Mouse (Mus musculus): Measurements from ENCODE around the gene Taar4.

The Taar4 gene

DNA sequence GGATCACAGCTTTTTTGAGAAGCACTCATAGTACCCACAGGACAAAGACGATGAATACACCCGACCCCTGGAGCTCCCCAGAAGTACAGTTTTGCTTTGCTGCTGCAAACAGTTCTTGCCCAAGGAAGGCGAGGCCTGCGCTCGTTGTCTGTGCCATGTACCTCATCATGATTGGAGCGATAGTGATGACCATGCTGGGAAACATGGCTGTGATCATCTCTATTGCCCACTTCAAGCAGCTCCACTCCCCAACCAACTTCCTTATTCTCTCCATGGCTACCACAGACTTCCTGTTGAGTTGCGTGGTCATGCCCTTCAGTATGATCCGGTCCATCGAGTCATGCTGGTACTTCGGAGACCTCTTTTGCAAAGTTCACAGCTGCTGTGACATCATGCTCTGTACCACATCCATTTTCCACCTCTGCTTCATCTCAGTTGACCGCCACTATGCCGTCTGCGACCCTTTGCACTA, at the start of gene Taar4:
TSS of gene Taar4 (plus strand) at position 51 of the 472 bp plus-strand sequence.
- no peak for DNase-seq (ENCODE audit: low spot score in 2 of 2)

DNA sequence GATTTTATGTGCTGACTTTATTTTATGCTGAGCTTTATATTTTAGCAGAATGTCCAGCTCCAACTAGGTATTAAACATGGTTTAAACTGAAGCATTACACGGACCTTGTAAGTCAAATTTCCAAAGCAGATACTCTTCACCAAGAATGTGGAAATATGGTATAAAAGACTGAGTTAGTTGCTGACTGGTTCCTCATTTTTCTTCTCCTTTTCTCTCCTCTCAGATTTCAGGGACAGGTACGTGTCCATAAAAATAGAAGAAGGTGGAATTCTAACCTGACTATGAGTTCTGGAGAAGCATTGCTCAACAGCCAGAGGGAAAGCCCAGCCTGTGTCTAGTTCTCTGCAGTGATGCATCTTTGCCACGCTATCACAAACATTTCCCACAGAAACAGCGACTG, 40.2 kb upstream of the Taar4 start, which contains the start of gene Taar1:
TSS of gene Taar1 (plus strand) at position 301 of the 400 bp plus-strand sequence.
- no peak for DNase-seq (ENCODE audit: low spot score in 2 of 2)

DNA sequence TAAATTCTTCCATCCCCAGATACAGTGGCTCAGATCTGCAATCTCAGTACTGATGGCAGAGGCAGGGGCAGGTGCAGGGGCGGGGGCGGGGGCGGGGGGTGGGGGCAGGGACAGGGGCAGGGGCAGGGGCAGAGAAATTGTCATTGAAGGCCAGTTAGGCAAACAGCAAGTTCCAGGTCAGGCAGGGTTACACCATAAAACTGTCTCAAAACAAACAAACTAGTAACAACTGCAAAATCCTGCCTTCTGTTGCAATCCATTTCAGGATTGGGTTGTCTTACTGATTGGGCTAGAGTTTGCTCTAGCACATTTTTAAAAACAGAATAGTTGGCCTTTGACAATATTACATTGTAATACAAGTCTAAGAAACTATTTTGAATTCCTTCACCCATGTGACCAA, 37.8 kb upstream of the Taar4 start:
- DNase-seq (ENCODE audit: low spot score in 2 of 2): no peak

DNA sequence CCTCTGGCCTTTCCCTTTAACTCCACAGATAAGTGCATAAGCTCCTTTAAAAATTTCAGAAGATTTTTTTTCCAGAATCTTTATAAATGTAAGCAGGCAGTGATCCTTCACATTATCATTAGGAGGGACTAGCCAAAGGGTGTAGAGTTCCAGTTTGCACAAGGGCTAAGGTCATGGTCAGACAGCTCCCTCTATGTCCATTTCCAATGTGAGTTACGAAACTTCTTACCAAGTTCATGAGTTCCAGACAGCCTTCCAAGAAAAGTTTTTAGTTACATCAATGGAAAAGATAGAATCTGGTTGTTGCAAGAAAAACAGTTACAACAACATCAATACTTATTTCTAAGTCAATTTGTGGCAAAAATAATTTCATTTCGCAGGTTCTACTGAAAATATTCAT, 36.4 kb upstream of the Taar4 start:
- DNase-seq (ENCODE audit: low spot score in 2 of 2): no peak

DNA sequence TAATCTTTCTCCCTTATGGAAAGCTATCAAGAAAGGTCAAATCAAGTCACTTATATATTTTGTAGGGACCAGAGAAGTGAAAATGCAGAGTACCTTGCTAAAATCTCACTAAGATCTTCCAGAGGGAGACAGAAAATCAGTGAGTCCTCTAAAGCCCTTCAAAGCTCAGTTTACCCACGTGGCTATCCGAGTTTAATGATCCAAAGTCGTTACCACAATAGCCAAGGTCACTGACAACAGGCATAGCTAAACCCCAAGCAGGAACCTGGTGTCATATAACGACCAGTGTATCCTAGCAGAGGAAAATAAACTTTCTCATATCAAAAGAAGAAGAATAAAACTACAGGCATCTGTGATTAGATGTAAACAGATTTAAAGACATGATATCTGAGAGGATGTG, 22.7 kb upstream of the Taar4 start:
- DNase-seq (ENCODE audit: low spot score in 2 of 2): no peak

DNA sequence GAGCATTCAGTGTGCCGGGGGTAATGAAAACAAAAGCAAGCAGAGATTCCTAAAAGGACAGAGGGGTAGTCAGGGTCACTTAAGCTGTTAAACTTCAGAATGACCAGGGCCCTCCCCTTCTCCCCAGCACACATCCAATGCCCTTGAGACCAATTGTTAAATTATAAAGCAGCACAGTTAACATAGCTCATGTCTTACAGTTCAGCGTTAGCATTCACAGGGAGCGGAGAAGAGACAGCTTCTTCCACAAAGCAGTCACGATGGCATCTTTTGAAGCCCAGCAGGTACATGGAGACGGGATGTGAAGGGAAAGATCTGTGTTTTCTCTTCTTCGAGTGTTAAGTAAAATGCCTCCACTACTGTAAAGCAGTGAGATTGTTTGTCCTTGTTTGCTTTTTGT, 22.0 kb upstream of the Taar4 start, which contains the start of gene Taar2:
TSS of gene Taar2 (plus strand) at position 261 of the 400 bp plus-strand sequence.
- DNase-seq (ENCODE audit: low spot score in 2 of 2): no peak

DNA sequence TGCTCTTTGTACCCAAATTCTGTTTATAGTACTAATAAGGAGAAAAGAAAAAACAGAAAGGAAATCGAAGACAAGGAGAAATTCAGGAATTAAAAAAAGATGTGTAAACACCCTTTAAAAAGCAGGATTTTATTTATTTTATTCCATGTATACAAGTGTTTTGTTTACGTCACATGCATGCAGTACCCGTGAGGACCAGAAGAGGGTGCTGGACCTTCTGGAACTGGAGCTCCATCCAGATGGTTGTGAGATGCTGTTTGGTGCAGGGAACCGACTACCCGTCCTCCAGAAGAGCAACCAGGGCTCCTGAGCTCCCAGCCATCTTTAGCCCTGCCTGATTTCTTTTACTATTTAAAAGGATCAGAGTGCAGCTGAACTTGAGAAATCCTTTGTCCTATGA, 17.8 kb upstream of the Taar4 start:
- no peak for DNase-seq (ENCODE audit: low spot score in 2 of 2)

DNA sequence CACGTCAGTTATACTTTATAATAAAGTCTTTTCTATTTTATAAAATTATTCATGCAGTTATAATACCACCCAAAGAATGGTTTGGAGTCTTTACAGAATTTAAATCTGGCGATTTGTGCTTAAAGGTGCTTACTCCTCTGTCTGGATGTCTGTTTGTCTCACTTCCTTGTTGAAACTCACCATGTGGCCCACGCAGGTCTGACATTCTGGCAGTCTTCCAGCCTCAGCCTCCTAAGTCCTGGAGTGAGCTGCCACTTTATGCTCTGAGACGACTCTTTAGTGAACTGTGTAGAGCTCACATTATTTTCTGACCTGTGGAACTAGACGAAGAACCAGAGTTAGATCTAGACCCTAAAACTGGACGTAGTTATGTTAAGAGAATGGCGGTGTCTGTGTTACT, 12.3 kb upstream of the Taar4 start:
- no peak for DNase-seq (ENCODE audit: low spot score in 2 of 2)

DNA sequence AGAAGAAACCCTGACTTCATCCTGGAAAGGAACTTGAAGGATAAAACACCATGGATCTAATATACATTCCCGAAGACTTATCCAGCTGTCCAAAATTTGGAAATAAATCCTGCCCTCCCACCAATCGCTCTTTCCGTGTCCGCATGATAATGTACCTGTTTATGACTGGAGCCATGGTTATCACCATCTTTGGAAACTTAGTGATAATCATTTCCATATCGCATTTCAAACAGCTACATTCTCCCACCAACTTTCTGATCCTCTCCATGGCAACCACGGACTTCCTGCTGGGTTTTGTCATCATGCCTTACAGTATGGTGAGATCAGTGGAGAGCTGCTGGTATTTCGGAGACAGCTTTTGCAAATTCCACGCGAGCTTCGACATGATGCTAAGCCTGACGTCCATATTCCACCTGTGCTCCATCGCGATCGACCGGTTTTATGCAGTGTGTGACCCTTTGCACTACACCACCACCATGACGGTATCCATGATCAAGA, 10.7 kb upstream of the Taar4 start, which contains the start of gene Taar3:
TSS of gene Taar3 (plus strand) at position 51 of the 498 bp plus-strand sequence.
- peak; percentile 12 to 20 for DNase-seq (ENCODE audit: low spot score in 2 of 2)

DNA sequence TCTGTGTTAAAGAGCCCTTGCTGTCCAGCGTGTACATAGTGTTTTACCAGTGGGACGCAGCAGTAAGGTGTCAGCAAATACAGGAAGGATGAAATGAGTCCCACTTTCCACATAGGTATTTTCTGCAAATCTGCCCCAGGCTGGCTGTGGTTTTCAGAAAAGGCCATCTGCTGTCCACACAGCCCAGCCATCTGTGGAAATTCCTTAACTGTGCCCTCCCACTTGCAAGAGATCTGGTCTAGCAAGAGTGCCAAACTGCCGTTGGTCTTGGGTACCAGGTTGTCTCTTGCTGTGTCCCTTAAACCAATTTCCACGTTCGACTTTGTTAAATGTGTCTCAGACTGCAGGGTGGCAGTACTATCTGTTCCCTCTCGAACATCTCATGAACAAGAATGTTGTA, 8.6 kb upstream of the Taar4 start:
- DNase-seq (ENCODE audit: low spot score in 2 of 2): no peak

DNA sequence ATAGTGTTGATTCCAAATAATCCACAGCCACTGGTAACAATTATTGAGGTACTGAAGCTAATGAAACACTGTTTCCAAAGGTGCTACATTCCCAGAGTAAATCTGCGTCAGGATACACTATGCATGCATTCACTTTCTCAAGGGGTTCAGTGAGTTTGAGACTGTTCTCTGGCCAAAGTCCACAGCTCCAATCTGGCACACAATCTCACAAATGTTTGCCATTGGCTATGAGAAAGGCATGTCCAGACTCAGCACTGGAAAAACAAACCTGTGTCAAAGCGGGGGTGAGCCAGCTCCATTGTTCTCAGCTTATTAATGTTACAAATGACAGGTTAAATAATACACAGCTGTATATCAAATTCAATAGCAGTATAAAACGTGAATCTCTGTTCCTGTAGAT, 1.2 kb upstream of the Taar4 start:
- no peak for DNase-seq (ENCODE audit: low spot score in 2 of 2)

DNA sequence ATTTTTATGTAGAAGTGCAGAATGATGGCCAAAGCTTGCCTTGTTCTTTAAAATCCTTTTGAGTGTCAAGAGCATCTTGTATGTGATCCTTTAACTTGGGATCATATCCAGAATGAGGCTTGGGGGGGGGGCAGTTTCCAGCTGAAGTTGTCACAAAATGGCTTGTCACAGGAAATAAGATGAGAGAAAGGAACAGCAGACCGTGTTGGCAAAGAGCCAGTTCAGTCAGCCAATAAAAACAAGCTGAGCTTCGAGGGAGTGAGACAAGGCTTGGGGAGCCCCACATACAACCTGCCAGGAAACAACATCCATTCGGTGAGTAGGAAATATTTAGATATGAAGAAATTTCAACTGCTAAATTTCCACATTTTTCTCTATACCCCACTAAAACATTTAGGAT, 3.1 kb downstream of the Taar4 start:
- DNase-seq (ENCODE audit: low spot score in 2 of 2): no peak

DNA sequence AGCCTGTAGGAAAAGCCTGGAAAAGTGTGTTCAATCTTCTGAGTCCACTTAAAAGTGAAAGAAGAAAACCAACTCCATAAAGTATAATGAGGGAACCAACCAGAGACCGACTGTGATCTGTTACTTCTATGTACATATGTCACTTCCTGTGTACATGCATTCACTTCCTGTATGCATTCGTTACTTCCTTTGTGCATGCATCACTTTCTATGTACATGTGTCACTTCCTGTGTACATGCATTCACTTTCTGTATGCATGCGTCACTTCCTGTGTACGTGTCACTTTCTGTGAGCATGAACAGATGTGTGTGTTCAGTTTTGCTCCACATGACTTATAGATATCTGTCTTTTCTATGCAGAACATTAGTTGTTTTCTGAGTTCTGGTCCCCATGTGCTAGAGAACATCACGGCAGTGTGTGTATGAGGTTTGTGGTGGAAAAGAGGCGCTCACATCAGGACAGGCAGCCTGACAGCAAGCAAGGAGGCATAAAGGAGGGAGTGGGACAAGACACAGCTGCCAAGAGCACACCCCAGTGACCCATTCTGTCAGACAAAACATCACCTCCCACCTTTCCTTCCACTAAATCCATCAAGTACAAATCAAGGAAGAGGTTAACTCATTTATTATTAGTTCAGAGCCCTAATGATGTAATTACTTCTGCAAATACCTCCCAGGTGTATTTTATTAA, 4.8 kb downstream of the Taar4 start:
- DNase-seq (ENCODE audit: low spot score in 2 of 2): no peak

DNA sequence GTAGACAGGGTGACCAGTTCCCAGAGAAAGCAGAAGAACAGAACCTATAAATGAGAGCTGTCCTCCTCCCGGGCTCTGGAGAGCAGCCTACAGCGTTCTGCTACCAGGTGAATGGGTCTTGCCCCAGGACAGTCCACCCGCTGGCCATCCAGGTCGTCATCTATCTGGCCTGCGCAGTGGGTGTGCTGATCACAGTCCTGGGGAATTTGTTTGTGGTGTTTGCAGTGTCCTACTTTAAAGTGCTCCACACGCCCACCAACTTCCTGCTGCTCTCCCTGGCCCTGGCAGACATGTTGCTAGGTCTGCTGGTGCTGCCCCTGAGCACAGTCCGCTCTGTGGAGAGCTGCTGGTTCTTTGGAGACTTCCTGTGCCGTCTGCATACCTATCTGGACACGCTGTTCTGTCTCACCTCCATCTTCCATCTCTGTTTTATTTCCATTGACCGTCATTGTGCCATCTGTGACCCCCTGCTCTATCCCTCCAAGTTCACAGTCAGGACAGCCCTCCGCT, 10.4 kb downstream of the Taar4 start, which contains the start of gene Taar5:
TSS of gene Taar5 (plus strand) at position 51 of the 510 bp plus-strand sequence.
- no peak for DNase-seq (ENCODE audit: low spot score in 2 of 2)

DNA sequence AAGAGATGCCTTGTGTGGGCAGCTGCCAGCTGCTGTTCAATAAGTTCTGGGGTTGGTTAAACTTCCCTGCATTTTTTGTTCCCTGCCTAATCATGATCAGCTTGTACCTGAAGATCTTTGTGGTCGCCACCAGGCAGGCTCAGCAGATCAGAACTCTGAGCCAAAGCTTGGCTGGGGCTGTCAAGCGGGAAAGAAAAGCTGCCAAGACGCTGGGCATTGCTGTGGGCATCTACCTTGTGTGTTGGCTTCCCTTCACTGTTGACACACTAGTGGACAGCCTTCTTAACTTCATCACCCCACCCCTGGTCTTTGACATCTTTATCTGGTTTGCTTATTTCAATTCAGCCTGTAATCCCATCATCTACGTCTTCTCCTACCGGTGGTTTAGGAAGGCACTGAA, 11.0 kb downstream of the Taar4 start:
- no peak for DNase-seq (ENCODE audit: low spot score in 2 of 2)

DNA sequence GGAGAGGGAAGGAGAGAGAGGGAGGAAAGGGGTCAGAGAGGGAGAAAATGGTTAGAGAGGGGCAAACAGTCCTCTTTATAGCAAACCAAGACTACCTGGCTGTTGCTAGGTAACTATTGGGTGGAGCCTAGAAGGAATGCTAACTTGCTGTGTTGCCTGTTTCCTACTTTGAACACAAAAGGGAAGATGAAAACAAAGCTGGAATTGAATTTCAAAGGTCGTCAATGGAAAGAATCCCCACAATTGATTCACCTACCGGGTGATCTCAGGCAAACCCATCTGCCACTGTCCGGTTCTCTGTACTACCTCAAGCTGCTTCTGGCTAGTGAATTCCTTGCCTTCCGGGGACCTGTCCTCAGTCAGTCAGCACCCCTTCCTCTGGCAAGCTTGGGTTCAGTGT, 17.7 kb downstream of the Taar4 start:
- DNase-seq (ENCODE audit: low spot score in 2 of 2): no peak

DNA sequence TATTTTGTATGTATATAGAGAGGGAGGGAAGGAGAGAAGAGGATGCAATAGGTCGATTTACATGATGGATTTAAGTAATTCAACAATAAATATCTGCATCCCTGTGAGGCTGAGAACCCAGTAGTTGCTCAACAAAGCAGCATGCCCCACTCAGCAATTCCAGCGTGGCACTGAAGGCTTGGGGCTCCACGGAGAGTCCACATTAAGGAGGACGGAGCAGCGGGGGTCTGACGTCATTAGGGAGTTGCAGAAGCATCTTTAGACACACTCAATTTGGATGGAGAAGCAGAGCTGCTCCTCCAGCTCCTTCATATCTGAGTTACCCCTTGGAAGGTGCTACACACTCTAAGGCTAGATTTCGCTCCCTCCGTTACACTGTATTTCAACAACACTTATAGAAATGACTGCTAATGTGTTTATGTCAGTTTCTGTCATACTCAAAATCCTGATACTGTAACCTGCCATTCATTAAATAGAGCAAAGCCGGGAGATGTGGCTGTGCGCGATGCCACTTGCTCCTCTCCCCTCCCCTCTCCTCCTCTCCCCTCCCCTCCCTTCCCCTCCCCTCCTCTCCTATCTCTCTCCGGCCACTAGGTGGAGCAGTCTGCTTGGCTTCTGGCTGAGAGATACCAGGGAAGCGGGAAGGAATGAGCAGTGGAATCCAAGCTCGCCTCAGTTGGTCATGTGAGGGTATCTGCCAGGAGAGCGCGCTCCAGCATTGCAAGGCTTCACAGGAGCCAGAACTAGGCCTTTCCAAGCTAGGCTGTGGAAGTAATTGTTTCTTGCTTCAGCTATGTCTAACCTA, 18.8 kb downstream of the Taar4 start:
- DNase-seq (ENCODE audit: low spot score in 2 of 2): peak; percentile 70 to 80

DNA sequence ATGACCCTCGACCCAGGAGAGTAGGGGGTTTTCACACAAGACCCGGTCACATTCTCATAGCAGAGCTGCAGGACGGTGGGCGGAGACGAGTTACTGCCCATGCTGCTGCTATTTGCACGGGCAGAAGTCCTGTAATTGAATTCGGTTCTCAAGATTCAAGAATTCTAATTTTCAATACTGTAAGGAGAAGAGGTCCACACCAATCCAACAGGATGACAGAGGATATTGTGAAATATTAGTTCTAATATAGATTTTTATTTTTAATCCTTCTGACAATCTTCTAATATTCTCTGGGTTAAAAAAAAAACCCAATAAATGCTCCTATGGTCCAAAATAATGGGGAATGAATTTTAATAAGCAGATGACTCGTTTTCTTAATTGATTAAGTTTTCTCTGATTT, 25.3 kb downstream of the Taar4 start, which contains the start of gene Taar6:
TSS of gene Taar6 (minus strand) at position 101 of the 400 bp plus-strand sequence.
- no peak for DNase-seq (ENCODE audit: low spot score in 2 of 2)

DNA sequence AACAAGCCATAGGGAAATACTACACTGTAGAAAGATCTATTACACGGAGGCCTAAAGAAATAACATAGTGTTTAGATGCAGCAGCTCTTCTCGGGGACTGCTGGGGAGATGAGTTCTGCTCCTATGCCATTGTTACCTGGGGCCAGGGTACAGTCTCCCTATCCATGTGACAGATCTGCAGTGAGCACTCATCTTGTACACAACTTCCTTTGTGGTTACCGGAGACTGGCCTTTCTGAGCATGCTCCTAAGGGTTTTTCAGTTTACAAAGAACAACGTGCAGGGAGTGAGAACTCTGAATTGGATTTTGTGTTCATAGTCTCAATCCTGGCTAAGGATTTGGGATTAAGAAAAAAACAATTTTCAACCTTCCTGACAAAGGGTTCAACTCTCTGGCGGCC, 26.1 kb downstream of the Taar4 start:
- DNase-seq (ENCODE audit: low spot score in 2 of 2): no peak

DNA sequence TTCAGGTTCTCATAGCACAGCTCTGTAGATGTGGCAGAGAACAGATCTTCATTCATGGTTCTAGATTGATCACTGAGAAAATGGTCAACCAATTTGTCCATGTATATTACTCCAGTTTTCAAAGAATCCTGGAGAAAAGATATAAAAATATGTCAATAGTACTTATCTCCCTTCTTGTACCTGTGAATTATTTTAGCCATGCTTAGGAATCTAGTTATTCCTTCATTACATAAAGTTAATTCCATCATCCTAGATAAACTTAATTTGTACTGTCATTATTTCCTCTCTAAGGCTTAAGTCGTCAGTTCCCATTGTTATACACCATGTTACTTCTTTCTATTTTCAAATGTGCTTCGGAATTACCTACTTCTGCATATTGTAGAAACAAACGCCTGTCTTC, 33.1 kb downstream of the Taar4 start, which contains the start of gene Taar7a:
TSS of gene Taar7a (minus strand) at position 101 of the 400 bp plus-strand sequence.
- DNase-seq (ENCODE audit: low spot score in 2 of 2): no peak

DNA sequence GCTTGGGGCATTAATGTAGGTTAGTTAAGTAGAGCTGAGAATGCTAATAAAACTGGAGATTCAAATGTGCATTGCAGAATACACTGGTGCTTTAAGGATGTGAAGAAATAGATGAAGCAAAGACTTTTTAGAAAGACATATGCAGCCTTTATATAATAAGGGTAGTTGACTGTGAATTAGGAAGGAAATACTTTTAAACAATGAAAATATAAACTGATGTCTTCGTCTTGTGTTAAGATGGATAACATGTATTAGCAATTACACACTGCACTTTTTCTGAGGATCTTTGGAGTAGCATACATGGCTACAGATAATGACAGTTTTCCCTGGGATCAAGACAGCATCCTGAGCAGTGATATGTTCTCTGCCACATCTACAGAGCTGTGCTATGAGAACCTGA, 39.3 kb downstream of the Taar4 start, which contains the start of gene Taar7b:
TSS of gene Taar7b (plus strand) at position 301 of the 400 bp plus-strand sequence.
- DNase-seq (ENCODE audit: low spot score in 2 of 2): no peak

DNA sequence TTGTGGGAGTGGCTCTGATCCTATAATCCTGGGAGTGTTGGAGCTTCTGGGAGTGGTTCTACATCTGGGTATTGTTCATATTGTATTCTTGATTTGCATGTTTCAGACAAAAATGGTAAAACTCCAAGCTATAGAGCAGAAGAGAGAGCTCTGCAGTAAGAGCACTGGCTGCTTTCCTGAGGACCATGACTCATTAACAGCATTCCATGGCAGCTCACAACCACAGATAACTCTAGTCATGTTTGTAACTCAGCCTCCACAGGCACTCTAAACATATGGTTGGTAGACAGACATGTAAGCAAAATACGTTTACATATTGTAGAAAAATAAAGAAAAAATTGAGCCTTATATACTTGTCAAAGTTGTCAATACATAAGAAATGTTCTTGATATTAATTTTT, 46.1 kb downstream of the Taar4 start:
- no peak for DNase-seq (ENCODE audit: low spot score in 2 of 2)
